Mouse (Mus musculus) lung, postnatal 0 days (tissue): ENCODE measurements at regions not wholly inside any gene's neighbourhood (a gene's known extent, or its start where the extent isn't known, plus 50 kb on each side); places are given as distances from the start of the nearest gene placed in this dataset.

ENCODE experiments used
- CTCF ChIP-seq: IDR thresholded peaks from 2 replicates; pipeline ENCODE4 v1.5.1; 2016; ENCODE audit warnings: antibody characterized with exemption, mild to moderate bottlenecking
- EP300 ChIP-seq: IDR thresholded peaks from 2 replicates; pipeline ENCODE4 v1.6.1; 2016; ENCODE audit warnings: antibody characterized with exemption, mild to moderate bottlenecking, control low read depth

- peak; percentile 55 for TF ChIP-seq CTCF
- no peak for TF ChIP-seq EP300
Measured at GRCm38 (mm10) chr7:34507858-34508257, 114.7 kb upstream of the Lsm14a start.
